Mouse (Mus musculus) brain, embryonic 14.5 days (tissue): Measurements from ENCODE around the gene Tmem171. TPM values are rescaled to one million over a fixed set of nuclear protein-coding genes. Genes with fewer than 3 reads are reported as not detected.

Experiments
- DNase-seq: peaks from one replicate; pipeline ENCODE4 v3.0.0-alpha.2; 2011; ENCODE audit warnings: low read depth
- CTCF ChIP-seq: fragments of 200-500 bp; IDR thresholded peaks from 2 replicates; pipeline ENCODE4 v1.5.1; 2012; ENCODE audit warnings: inconsistent platforms, mild to moderate bottlenecking, moderate library complexity, borderline replicate concordance; ENCODE audit not compliant: insufficient read depth, insufficient read length; ENCODE audit errors: extremely low read depth
- POLR2A ChIP-seq: fragments of 200-500 bp; IDR thresholded peaks from 2 replicates; pipeline ENCODE4 v1.6.1; 2012; ENCODE audit warnings: mild to moderate bottlenecking, inconsistent platforms, borderline replicate concordance; ENCODE audit not compliant: poor library complexity, insufficient read depth, insufficient read length, severe bottlenecking; ENCODE audit errors: extremely low read depth
- polyA plus RNA-seq: library from polyadenylated mRNA; depleted of rRNA; stranded (reverse); fragments of >200 nt; gene quantifications from 2 replicates; pipeline ENCODE4 v1.2.3, GENCODE M21; 2012

Gene Tmem171
- polyA plus RNA-seq, 1 experiment, result not detected

DNA sequence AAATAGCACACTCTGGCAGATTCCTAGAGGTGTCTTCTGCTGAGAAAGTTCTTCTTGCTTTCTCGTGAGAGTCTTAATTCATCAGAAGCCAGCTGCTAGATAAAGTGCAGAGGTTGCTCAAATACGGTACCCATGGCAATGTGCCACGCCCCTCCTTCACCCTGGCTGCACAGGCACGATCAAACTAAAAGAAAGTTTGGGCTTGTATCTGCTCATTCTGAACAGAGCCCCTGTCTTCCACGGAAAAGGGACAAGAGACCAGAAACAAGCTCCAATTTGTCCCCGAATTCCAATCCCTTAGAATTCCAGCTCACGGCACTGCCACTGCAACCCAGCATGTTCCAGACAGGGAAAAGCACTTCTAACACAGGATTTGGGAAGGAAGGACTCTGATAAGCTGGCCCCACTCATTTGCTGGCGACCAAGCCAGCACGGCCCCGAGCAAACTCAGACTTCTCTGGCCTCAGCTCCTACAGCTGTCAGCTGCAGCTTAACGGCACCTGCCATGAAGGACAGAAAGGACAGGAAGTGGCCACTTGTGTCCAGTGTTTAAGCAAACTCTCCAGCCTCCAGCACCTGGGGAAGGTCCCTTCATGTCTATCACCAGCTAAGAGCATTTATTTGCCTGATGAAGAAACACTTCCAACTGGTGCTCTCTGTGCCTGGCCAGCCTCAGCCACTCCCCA is 4.9 kb downstream of the Tmem171 start:
- no peak for DNase-seq
- TF ChIP-seq CTCF, result no peak
- no peak for TF ChIP-seq POLR2A

DNA sequence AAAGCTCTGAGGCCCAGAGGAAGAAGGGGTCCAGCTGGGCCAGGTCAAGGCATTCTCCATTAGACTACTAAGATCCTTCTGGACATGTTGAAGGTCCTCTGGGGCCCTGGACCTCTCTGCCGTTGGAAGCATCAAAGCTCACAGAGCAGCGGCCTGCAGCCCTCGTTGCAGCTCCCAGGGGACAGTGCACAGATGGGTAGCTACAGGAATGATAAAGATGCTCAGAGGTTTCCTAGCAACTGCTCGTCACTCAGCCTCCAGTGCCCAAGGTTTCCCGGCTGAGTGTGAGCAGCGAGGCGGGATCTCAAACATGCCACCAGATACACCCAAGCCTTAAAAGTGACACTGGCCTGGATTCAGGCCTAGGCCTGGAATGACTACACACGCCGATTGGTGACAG is 6.7 kb downstream of the Tmem171 start:
- DNase-seq, result peak; percentile 48
- TF ChIP-seq POLR2A (no peak), CTCF (no peak)

DNA sequence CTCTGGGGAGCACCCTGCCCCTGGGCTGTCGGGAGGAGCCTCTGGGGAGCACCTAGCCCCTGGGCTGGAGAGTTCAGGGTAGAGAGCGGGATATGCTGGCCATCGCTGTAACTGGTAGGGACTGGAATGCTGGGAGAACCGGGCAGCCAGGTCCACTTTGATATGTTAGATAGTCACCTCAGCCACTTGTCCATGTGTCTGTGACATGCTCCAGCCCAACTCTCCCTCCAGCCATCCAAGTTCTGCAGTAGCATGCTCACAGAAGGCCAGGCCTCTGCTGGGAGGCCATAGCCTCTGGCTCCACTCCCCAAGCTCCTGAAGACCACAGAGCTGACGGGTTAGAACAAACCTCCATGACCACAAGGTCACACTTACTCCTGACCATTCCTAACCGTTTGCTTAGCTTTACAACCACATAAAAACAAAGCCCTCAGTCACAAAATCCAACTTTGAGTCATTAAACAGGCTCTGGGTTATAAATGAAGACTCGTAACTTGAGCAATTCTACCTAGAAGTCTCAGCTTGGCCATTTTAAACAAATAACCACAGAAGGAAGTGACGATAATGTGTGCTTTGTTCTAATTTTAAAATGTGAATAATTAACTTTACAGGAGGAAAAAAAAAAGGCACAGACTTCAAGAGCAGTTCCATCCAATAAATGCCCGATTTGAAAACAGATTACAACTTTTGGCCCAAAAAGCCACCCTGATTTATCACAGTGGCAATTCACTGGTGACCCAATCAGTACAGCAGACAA is 10.3 kb downstream of the Tmem171 start:
- no peak for DNase-seq
- no peak for TF ChIP-seq CTCF
- no peak for TF ChIP-seq POLR2A

DNA sequence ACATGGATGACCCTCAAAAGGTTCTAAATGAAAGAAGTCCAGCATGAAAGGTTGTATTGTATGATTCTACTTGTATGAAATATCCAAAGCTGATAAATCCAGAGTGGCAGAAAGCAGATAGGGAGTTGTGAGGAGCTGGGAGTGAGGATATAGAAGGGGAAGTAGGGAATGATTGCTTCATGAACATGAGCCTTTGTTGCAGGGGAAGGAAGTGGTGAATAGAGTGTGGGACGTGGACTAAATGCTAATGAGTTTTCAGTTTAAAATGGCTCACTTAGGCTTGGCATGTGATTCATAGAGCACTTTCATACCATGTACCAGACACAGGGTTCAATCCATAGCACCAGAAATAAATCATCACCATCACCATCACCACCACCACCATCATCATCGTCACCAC is 11.2 kb downstream of the Tmem171 start:
- TF ChIP-seq CTCF (no peak), POLR2A (no peak)
- no peak for DNase-seq

DNA sequence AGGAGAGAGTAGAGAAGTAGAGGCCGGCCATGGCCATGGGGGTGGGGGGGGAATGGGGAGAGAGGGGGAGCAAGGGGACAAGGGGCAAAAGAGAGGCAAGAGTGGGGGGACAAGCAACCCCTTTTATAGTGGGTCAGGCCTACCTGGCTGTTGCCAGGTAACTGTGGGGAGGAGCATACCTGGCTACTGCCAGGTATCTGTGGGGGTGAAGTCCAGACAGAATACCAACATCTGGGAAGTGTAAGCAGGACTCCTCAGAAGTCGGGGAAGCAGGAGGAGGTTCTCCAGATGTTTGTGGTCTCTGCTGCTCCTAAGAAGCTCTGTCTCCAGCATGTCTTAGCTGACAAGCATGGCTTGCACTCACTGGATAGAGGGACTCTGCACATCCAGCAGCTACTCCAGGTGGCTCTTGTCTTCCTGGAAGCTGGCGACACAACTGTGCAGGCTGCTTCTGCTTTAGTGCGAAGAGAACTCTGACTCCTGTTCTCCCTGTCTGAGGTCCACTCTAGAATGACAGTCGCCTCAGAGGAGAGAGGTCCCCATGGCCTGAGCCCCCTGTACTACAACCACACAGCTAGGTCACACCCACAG is 14.1 kb downstream of the Tmem171 start:
- TF ChIP-seq CTCF (no peak), POLR2A (no peak)
- no peak for DNase-seq

DNA sequence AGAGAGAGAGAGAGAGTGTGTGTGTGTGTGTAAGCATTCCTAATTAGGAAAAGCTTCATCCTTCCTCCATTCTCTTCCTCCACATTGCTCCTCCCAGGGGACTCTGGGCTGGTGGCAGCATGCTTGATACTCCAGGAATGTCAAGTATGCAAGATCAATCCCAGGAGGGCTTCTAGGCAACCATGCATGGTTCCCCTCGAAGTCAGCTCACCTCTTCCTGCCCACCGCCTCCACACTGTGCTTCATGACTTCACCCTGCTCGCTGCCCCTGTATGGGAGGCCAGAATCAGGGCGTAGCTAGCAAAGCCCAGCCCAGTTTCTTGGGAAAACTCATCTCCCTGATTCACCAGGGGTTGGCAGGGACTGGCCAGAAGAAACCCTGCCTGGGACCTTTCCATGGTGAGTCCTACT is 15.0 kb downstream of the Tmem171 start:
- no peak for DNase-seq
- TF ChIP-seq POLR2A, result no peak
- no peak for TF ChIP-seq CTCF

DNA sequence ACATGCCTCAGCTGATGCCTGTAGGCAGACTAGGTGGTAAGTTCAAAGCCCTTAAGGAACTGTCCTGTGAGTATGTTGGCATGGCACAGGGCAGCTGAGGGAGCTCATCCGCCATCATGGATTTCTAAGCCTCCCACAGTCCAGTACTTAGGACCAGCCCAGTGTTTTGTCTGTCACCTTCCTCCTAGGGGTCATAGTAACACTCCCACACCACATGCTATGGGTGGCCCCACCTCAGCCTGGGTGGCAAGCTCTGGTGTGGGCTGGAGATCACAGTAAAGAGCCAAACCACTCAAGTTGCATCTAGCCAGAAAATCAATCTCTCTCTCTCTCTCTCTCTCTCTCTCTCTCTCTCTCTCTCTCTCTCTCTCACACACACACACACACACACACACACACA is 15.4 kb downstream of the Tmem171 start:
- TF ChIP-seq POLR2A (no peak), CTCF (no peak)
- DNase-seq, result no peak

DNA sequence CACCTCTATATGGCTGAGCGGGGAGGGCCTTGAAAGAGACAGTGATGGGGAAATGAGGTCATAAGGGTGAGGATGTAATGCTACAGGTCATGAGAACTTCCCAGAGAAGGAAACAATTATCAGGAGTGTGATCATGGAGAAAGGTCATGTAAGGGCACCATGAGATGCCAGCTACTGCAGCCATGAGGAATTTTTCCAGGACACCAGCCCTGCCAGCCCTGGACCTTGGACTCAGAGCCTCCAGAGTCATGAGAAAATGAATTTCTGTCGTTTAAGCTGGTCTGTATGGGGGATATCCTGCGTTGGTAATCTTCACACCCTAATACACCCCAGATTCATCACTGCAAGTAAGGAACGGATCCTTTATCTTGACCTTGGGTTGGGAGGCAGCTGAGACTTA is 20.7 kb downstream of the Tmem171 start:
- TF ChIP-seq CTCF (no peak), POLR2A (no peak)
- DNase-seq, result no peak

DNA sequence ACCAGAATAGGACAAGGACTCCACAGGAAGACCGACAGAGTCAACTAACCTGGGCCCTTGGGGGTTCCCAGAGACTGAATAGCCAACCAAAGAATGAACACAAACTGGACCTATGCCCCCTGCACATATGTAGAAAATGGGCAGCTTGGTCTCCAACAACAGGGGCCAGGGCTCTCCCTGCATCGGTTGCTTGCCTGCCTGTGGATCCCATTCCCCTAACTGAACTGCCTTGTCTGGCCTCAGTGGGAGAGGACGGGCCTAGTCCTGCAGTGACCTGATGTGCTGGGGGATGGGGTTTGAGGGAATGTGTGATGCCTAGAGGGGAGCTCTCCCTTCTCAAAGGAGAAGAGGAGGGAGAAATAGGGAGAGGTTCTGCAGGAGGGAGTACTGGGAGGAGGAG is 25.3 kb downstream of the Tmem171 start:
- DNase-seq, result no peak
- TF ChIP-seq CTCF (no peak), POLR2A (no peak)

DNA sequence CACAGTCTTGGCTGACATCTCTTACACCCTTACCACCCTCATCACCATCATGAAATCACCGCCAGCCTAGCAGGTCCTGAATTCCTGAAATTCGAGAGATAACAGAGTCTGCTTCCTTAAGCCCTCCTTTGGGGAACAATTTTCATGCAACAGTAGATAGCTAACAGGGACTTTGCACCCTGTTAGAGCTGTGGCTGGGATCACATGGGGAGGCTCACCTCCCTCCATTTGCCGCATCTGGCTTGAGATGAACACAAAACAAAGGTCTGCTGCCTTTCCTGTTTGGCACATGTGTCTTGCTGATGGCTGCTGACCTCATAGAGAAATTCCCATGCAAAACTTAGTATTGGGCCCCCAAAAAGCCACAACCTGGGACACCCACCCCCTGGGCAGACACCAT is 27.3 kb downstream of the Tmem171 start:
- no peak for TF ChIP-seq POLR2A
- TF ChIP-seq CTCF, result no peak

DNA sequence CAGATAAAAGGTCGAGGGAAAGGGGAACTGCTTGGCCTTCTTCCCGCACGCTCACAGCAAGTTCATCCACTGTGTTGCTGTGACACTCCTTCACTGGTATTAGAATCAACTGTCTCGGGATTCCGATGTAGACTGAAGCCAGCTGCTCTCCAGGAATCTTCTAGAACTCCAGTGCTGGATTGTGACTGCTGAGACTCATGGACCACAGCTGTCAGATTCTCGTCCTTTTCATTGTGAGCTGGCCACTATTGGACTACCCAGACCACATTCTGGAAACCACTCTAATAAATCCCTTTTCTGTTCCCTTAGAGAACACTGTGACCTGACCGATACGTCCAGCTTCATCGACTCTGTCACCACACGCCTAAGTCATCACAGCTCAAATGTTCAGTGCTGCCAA is 29.4 kb downstream of the Tmem171 start:
- TF ChIP-seq CTCF (no peak), POLR2A (no peak)
- no peak for DNase-seq

More for the DNA sequence above, 27.3 kb downstream of the Tmem171 start:
- DNase-seq, result no peak

DNA sequence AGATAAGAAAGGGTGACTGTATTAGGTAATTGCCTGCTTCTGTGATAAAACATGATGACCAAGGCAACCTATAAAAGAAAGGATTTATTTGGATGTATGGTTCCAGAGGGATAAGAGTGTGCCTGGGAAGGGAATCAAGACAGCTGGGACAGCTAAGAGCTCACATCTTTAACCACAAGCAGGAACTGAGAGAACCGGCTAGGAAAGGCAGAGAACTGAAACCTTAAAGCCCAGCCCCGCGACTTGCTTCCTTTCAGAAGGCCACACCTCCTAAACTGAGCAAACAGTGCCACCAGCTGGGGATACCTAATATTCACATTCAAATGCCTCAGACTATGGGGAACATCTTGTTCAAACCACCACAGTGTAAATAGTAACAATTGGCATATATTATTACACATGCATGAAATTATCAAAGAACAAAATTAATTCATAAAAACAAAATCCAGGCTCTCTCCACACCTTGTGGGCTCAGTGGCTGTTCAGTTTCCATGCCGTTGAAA is 32.4 kb downstream of the Tmem171 start:
- TF ChIP-seq POLR2A (no peak), CTCF (no peak)
- DNase-seq, result no peak

DNA sequence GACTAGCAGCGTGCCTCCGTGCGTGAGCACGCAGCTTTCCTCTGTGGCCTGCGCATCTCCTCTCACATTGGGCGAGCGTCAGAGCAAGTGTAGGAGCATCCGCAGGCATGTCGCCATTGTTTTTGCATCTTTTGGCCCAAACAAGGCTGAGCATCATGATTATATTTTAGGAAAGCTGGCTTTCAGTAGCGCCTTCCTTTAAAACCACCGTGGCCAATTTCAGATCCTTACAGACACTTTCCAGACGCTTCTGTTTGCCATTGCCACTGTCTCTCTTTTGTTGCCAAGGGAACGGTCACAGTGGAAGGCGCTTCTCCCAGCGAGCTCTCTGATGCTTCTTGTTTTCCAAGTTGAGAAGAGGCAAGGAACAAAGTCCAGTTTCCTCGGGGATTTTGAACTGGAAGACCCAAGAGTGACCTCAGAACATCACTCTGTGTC is 38.6 kb downstream of the Tmem171 start:
- no peak for TF ChIP-seq POLR2A
- TF ChIP-seq CTCF, result no peak
- peak; percentile 53 for DNase-seq
